In the genomic region with DNA sequence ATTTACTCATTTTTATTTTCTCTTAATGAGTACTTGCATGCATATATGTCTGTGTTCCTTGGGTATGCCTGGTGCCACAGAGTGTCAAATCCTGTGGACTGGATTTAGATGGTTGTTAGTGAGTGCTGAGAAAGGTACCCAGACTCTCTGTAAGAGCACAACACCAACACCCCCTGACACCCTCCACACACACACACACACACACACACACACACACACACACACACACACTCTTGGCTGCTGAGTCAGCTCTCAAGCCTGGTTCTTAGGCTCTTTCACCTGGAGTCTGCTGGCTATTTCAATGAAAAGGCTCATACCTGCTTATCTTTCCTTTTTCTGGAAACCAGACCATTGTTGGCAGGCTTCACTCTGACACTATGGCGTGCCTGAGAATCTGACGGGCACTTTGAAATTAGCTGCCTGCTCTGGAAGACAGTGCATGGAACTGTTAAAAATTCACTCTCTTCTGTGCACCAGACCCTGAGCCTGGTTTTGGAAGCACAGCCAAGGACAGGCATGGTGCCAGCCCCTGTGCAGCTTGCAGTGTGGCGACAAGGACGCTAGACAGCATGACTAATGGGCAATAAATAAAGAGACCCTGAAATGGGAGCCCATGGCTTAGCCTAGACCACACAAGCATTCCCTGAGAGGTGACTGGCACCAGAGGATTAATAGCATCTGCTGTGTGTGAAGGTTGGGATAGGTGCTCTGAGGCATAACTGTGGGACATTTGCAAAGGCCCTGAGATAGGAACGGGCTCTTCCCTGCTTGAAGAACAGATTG, we compare ENCODE assay signal across 8 mouse cellular contexts. TPM values are rescaled to one million over a fixed set of nuclear protein-coding genes. Genes with fewer than 3 reads are reported as not detected.
DNase-seq lines count a peak whose midpoint lies in the region; ATAC-seq and TF ChIP-seq lines count a peak whose summit lies in the region.

No protein-coding gene starts in this region.

- no peak overlapping the region for H3K4me3 ChIP-seq in forebrain, embryonic 14.5 days (ENCODE audit: low read depth, low read length)
- H3K4me3 ChIP-seq in limb, embryonic 14.5 days (replicated peaks; ENCODE audit: low read length) = no peak overlapping the region

- no peaks in the 10 kb centered on the region for H3K9me3 ChIP-seq in forebrain, embryonic 14.5 days (replicated peaks; ENCODE audit: control insufficient read depth, low read length)
- H3K9me3 ChIP-seq in limb, embryonic 14.5 days (ENCODE audit: control insufficient read depth, low read length) = no peaks in the 10 kb centered on the region

- peak overlapping the region; percentile 44; the same call in 1 of the 2 replicates for H3K27ac ChIP-seq in forebrain, embryonic 14.5 days (ENCODE audit: low read depth, low read length)
- H3K27ac ChIP-seq in limb, embryonic 14.5 days (replicated peaks; ENCODE audit: low read depth, low read length) = no peak overlapping the region

- no peak overlapping the region for H3K4me2 ChIP-seq in forebrain, embryonic 14.5 days (ENCODE audit: low read length)
- H3K4me2 ChIP-seq in limb, embryonic 14.5 days (replicated peaks; ENCODE audit: low read depth, low read length, severe bottlenecking) = no peak overlapping the region

- WGBS in forebrain, embryonic 14.5 days = 26% methylated on average over 5 of the region's 5 CpGs
- 30% methylated on average over 5 of the region's 5 CpGs for WGBS in limb, embryonic 14.5 days

- TF ChIP-seq POLR2A in limb, embryonic 14.5 days (IDR thresholded peaks at IDR 0.05; ENCODE audit: borderline replicate concordance, extremely low read depth, insufficient read depth, insufficient read length) = no peak

- H3K27me3 ChIP-seq in forebrain, embryonic 14.5 days (replicated peaks; ENCODE audit: control insufficient read depth, insufficient read depth, low read length) = no peaks in the 10 kb centered on the region
- no peaks in the 10 kb centered on the region for H3K27me3 ChIP-seq in limb, embryonic 14.5 days (ENCODE audit: control insufficient read depth, insufficient read depth, low read length)

- peak; percentile 41 for DNase-seq in embryo, embryonic 10 days (ENCODE audit: low spot score)
- DNase-seq in embryo, embryonic 11 days = no peak
- DNase-seq in Muller cell, postnatal 12 days (ENCODE audit: inconsistent ontology term) = peak; percentile 82
- peak; percentile 94 for DNase-seq in forebrain, embryonic 14.5 days (ENCODE audit: low spot score)
- peak; percentile 81 for DNase-seq in kidney, adult 8-10 months
- peak; percentile 60 for DNase-seq in limb, embryonic 14.5 days (ENCODE audit: low spot score)
- DNase-seq in retina, embryonic 14.5 days (ENCODE audit: low spot score) = no peak

- no peak overlapping the region for H3K9ac ChIP-seq in forebrain, embryonic 14.5 days (ENCODE audit: low read length)
- no peak overlapping the region for H3K9ac ChIP-seq in limb, embryonic 14.5 days (ENCODE audit: low read depth, low read length, severe bottlenecking)

- ATAC-seq in forebrain, embryonic 14.5 days = peak; percentile 99
- no peak for ATAC-seq in limb, embryonic 14.5 days (ENCODE audit: low FRiP score, low read depth)
- no peak for ATAC-seq in megakaryocyte progenitor cell, adult 5-6 weeks (replicated peaks; ENCODE audit: poor library complexity)

- no peaks in the 10 kb centered on the region for H3K36me3 ChIP-seq in forebrain, embryonic 14.5 days (ENCODE audit: control insufficient read depth, insufficient read depth, low read length)
- H3K36me3 ChIP-seq in limb, embryonic 14.5 days (ENCODE audit: control insufficient read depth, insufficient read depth, low read length) = no peaks in the 10 kb centered on the region

- H3K4me1 ChIP-seq in forebrain, embryonic 14.5 days (ENCODE audit: control insufficient read depth, insufficient read depth, low read length) = peaks cover 7% of the 10 kb centered on the region; the same call in 1 of the 2 replicates
- H3K4me1 ChIP-seq in limb, embryonic 14.5 days (ENCODE audit: control insufficient read depth, insufficient read depth, low read length) = no peaks in the 10 kb centered on the region; the same call in 1 of the 2 replicates

RNA-seq across cellular contexts. Expression of gene Kank1, which starts 49.2 kb away (rescaled TPM):
- polyA plus RNA-seq in forebrain, embryonic 14.5 days (2014; fragmentation: Nextera tagmentation; extraction: Ambion mirVana) = 2.4 and 2.8 TPM in 2 replicates
- polyA plus RNA-seq in limb, embryonic 14.5 days (2012; rRNA removed) = 38.2 and 51.3 TPM in 2 replicates
- 26.0 and 35.5 TPM in 2 replicates for polyA plus RNA-seq in limb, embryonic 14.5 days (2014; fragmentation: Nextera tagmentation; extraction: Ambion mirVana)
- not detected in 2 replicates for total RNA-seq in megakaryocyte progenitor cell, adult 5-6 weeks (2015)
- not detected in 2 replicates for total RNA-seq in megakaryocyte progenitor cell, adult 5-6 weeks (2017)

Comparison
In these comparisons a context has a peak if more than half of its experiments do, and no peak if none do; other contexts are left out.
1. DNase-seq: peak in embryo, embryonic 10 days (single experiment), Muller cell, postnatal 12 days (single experiment), forebrain, embryonic 14.5 days (single experiment), kidney, adult 8-10 months (2 of 2) and limb, embryonic 14.5 days (single experiment); none in embryo, embryonic 11 days (single experiment) and retina, embryonic 14.5 days (single experiment).